Mouse (Mus musculus) urinary bladder, postnatal 4 days (tissue): ENCODE results near the gene Klhdc1.
A peak's percentile ranks its signal among the peaks of the same experiment; 100 is the strongest.

Experiments
- DNase-seq, 2 experiments: peaks; one replicate each; pipeline ENCODE4 v3.0.0; 2021 to 2022; ENCODE audit warnings: low spot score in 2 of 2

Gene Klhdc1

DNA sequence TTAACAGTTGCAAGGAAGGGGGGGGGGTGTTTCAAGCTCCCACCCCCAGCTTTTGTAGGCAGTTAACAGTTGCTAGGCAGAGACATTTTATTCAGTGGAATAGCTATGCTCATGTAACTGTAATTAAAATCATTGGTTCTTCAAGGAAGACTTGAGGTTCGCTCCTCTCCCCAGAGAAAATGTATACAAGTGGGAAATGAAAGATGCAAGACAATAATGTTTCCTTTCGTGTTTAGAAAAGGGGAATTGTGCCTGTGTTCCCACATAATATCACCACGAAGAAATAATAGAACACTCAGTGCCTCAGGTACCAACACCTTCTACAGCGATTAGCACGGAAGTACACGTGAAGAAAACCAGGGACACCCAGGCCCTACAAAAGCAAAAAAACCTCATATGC lies at the start of gene Klhdc1:
Gene Klhdc1 (plus strand): TSS at position 301 of the 400 bp plus-strand sequence.
- no peak for DNase-seq

DNA sequence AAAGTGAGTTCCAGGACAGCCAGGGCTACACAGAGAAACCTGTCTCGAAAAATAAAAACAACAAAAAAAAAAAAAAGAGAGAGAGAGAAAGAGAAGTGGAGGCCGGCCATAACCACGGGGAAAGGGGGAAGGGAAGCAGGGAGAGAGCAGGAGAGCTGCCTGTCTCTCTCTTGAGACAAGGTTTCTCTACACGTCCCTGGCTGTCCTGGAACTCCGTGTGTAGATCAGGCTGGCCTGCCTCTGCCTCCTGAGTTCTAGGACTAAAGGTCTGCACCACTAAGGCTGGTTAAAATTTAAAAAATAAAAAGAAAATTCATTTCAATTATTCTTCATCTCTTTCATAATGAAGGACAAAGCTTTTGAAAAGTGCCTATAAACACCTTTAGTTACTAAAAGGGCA lies 49.6 kb upstream of the Klhdc1 start:
- peak in 1 of 2 experiments; percentile 19 for DNase-seq

- DNase-seq = peak in 1 of 2 experiments; percentile 54
These were observed 48.3 kb upstream of the Klhdc1 start for GRCm38 (mm10) chr12:69192637-69193036.

DNA sequence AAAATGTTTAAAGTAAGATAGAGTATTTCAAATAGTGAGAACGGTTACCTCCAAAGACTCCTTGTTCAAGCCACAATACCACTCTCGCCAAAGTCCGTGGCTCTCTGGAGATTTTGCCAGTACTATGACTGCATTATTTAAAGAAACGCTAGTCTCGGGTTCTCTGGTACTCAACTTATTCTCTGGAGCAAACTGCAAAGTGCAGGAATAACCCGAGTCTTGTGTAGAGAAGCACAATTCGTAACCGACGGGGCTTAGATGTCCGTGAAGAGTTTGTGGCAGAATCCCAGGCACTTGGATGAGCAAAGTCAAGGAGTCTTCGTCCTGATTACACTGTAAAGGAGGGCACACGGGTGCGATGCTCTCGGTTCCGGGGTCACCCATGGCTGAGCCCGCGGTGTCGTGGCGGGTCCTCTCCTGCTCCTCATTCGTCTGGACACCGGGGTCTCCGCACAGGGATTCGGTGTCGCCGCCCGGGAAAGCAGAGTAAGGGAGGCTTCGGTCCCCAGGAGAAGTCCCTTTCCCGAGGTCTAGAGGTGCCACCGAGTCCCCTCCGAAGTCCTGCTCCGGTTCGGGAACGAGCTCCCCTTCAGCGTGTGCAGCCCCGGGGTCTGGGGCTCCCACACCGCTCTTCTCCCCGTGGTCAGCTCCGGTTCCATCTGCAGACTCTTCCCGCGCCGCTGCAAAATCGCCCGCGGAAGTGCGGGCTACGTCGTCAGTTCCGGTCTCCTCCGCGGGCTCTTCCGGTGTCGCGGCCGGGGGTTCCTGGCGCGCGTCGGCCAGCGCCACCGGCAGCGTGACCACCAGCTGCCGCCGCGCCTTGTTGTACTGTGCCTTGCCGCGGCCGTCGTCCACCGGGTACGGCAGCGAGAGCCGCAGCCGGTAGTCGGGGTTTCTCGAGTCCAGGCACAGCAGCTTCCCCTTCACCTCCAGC lies 44.3 kb upstream of the Klhdc1 start, which contains the start of gene Gm49383:
Gene Gm49383 (minus strand): TSS at position 661 of the 934 bp plus-strand sequence.
- peak; percentile 64 to 76 for DNase-seq

GRCm38 (mm10) chr12:69197378-69198163 lies 43.4 kb upstream of the Klhdc1 start:
- peak in 1 of 2 experiments; percentile 51 for DNase-seq

GRCm38 (mm10) chr12:69198164-69198535 lies 42.8 kb upstream of the Klhdc1 start, which contains the start of gene Dnaaf2:
Gene Dnaaf2 (minus strand): TSS chr12:69198429.
- peak; percentile 58 to 72 for DNase-seq

DNA sequence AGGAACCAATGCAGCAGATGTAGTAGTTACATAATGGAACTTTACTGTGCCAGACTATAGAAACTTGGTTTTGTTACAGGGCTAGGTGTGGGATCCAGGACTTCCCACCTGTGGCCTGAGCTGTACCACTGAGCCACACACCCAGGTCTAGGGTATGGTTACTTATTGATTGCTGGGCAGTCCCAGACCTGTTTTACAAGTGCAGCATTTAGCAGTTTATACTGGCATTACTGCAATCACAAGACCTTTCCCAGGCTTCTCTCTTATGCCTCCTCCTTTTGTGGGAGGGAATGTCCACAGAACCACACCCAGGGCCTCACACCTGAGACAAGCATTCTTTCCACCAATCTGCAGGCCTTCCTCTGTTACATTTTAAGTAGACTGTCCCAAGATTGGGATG lies 42.0 kb upstream of the Klhdc1 start:
- no peak for DNase-seq

GRCm38 (mm10) chr12:69204052-69204833 lies 36.7 kb upstream of the Klhdc1 start, which contains the start of gene Gm49384:
Gene Gm49384 (minus strand): TSS chr12:69204267.
- DNase-seq = no peak

DNA sequence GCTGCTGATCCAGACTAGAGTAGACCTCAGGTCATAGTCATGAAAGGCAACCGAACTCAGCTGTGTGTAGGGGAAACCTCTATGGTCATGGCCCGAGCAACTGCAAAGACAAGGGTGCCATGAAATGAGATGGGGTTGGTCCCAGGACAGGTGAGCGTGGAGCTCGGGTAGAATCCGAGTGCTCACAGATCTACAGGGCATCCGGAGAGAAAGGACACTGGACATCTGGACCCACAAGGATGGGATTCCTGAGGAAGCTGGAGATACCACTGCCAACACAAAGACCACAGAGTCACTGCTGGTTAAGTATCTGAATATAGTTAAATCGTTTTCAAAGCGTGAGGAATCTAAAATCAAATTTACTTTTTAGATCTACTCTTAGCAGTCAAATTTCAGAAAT lies 33.6 kb upstream of the Klhdc1 start:
- no peak for DNase-seq

GRCm38 (mm10) chr12:69207926-69208325 lies 33.0 kb upstream of the Klhdc1 start:
- no peak for DNase-seq

DNA sequence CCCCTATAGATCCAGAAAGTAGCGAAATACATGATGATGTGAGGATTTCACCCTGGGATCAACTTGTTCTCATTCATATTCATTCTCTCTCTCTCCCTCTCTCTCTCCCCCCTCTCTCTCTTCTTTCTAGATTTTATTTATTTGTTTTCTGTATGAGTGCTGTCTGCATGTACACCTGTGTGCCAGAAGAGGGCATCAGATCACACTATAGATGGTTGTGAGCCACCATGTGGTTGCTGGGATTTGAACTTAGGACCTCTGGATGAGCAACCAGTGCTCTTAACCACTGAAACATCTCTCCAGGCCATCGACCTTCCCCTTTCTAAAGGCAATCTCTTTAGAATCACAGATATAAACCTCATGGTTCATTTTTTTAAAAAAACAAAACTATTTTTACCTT lies 32.5 kb upstream of the Klhdc1 start:
- no peak for DNase-seq

DNA sequence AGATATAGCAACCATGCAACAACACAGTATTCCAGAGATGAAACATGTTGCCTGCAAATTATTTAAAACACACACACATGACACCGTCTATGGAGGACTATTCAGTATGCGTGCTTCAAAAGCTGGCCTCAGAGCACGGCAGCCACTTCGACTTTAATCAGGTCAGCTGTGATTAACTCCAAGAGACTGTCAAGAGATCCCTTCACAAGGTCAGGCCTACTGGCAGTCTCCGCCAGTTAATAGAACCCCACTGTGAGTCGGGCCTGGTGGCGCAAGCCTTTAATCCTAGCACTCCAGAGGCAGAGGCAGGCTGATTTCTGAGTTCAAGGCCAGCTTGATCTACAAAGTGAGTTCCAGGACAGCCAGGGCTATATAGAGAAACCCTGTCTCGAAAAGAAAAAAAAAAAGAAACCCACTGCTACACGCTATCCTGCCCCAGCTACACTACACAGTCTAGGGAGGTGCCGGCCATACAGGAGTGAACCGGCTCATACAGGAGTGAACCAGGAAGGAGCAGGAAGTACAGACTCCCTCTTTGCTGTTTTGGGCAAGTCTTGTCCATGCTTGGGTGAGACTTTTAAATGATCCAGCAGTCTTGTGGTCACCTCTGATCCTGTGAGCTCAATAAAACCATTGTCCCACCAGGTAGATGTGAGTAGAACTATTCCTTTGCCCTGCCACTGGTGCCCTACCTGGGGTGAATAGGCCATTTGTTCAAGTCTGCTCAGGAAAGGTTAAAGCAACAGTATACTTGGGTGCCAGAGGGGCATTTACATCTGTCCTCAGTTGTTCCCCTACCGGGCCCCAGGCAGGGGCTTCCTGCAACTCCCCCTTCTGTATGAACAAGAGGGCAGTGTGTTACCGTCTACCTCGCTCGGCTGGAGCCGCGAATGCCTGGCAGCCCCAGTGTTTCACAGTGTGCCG lies 30.7 kb upstream of the Klhdc1 start:
- peak in 1 of 2 experiments; percentile 19 for DNase-seq

- peak in 1 of 2 experiments; percentile 35 for DNase-seq
These were observed 29.9 kb upstream of the Klhdc1 start for GRCm38 (mm10) chr12:69211057-69211456.

GRCm38 (mm10) chr12:69213186-69213777 lies 27.7 kb upstream of the Klhdc1 start:
- no peak for DNase-seq

DNA sequence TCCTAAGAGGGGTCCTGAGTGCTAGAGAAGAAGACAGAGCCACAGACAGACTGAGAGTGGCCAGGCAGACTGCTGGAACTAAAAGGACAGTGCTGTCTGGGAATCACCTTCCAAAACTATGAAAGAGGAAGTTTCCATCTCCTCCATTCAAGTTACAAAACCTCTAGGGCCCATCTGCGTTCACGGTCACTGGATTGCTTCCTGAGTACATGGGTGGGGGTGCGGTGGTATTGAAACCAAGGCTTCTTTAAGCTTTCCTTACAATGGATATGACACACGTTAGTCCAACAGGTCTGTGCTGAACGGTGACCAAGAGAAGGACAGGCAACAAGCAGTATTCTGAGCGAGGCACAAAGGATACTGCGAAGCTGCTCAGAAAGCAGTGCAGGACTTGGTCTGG lies 26.6 kb upstream of the Klhdc1 start:
- DNase-seq = no peak

DNA sequence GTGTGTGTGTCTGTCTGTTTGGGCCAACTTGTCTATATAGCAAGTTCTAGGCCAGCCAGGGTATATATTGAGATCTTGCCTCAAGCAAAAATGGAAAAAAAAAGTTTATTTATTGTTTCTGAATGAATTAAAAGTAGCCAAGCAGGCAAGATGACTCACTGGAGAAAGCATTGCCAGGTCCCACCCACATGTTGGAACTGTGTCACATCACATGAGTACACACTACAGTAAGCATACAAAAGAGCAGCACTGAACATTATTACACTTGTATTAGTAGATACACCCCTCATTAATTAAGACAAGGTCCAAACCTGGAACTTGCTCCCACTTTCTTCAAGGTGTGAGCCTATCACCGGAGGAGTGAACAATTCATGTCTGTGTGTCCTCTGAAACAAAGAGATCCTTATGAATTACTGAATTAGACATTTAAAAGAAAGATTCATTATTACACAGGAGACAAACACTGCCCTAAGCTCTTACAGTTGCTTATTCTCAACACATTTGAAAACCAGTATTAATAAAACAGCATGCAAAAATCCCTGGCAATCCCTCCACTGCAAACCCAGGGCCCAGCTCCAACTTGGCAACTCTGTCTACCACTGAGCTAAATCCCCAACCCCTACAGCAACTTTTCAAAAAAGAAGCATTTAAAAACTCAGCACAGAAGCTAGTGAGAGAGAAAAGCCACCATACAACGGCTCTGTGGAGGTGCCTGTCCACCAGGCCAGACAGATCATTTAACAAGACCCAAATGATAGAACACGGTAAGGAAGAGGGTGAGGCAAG lies 25.8 kb upstream of the Klhdc1 start:
- DNase-seq = peak; percentile 23 to 64

GRCm38 (mm10) chr12:69216587-69216986 lies 24.4 kb upstream of the Klhdc1 start:
- DNase-seq = peak in 1 of 2 experiments; percentile 7

DNA sequence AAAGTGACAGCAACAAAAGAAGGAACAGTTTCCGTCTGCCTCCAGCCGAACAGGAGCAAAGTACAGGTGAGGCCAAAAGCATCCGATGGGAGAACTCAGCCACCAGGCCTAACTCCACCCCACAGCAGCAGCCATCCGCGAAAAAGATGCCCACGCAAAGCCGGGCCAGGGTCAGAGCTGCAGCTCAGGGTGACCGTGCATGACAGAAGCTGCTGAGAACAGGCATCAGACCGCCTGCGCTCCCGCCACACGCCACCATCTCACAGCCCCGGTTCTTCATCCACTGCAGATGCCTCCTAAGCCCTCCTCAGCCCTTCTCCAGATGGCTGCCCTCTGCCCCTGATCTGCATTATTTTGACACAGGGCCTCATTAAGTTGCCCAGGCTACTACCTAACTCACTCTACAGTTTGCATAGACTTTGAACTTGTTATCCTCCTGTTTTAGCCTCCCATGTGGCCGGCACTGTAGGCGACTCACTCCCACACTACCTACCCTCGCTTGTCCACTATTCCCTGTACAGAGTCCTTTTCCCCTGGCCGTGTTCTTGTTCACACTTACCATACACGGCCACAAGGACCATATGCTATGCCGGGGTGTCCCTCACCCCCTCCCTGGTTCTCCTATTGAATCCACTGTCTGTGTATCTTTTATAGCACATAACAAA lies 20.2 kb upstream of the Klhdc1 start:
- DNase-seq = no peak
